Mouse (Mus musculus) layer of hippocampus, postnatal 36 days (tissue): ENCODE data around the gene Rgcc. TPM values are rescaled to one million over a fixed set of nuclear protein-coding genes. Genes with fewer than 3 reads are reported as not detected.

Experiments used
- DNase-seq, 2 experiments: peaks; one replicate each; pipeline ENCODE4 v3.0.0; 2022
- total RNA-seq, 2 experiments: library from RNA; stranded (reverse); gene quantifications; 2 replicates each; pipeline ENCODE4 v1.2.3; 2021

Gene Rgcc
- total RNA-seq, 2 experiments from 2014 or later: 44.6 to 44.8 TPM

DNA sequence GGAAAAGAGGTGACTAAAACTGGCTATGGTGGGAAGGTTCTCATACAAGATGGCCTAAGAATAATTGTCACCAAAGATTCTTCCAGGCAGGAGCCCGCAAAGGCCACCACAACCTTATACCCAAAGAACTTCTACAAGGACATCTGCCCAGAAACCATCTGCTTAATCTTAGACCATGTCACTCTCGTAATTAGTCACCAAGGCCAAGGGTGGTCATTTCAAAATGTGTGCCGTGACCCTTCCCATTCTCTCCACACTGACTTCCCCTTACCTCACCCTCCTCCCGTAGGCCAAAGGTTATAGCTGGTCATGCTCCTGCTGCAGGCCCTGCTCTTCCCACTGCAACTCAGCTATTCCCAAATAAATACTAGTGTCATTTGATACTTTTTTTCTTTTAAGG lies 22.5 kb downstream of the Rgcc start:
- DNase-seq: no peak

DNA sequence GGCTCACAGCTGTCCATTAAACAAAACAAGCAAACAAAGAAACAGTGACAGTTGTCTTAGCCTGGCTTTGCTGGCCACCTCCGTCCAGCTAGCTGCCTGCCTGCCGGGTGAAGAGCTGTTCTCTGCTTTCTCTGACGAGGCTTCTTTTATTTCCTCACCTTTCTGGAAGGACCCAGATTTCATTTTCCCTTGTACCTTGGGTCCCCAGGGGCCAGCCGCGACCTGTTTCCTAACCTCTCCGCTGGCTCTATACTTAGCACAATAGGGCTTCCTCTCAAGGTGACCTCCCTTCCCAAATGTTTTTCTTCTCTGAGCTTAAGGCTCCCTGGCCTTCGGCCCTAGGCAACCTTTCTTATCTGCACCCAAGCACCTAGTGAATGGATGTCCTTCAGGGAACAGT lies 23.5 kb downstream of the Rgcc start:
- DNase-seq: no peak

DNA sequence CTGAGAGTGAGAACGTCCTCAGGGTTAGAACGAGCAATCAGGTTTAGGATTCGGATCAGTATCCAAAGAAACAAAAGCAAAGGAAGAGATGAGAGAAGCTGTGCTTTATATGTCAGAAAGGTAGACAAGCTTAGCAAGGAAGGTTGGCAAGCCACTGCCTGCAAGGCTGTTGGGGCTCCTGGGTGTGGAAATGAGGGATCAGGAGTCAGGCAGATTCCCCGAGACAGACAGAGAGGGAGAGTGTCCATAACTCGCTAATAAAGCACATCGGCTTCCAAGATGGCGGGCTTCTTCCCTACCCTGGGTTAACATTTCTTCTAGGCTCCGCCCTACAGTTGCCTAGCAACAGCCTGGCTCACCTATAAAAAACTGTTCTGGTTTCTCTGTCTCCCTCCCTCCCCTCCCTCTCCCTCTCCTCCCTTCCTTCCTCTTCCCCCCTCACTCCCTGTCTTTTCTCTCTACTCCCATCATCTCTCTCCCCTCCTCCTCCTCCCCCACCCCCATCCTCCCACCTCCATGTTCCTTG lies 25.5 kb downstream of the Rgcc start:
- no peak for DNase-seq

DNA sequence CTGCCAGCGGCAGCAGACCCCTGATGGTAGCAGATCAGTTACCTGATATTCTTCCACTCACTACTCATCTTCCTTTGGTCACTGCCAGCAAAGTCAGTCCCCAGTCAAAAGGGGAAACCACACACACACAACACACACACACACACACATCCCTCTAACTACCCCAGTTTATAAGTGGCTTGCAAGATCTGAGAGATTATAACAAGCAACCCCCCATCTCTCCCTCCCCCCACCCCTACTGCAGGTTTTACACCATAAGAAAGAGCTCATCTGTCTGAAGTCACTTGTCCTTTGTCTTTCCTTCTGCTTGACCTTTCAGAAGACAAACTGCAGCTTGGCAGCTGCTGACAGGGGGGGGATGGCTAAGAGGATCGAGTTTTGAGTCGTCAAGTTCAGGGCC lies 26.0 kb downstream of the Rgcc start:
- no peak for DNase-seq

DNA sequence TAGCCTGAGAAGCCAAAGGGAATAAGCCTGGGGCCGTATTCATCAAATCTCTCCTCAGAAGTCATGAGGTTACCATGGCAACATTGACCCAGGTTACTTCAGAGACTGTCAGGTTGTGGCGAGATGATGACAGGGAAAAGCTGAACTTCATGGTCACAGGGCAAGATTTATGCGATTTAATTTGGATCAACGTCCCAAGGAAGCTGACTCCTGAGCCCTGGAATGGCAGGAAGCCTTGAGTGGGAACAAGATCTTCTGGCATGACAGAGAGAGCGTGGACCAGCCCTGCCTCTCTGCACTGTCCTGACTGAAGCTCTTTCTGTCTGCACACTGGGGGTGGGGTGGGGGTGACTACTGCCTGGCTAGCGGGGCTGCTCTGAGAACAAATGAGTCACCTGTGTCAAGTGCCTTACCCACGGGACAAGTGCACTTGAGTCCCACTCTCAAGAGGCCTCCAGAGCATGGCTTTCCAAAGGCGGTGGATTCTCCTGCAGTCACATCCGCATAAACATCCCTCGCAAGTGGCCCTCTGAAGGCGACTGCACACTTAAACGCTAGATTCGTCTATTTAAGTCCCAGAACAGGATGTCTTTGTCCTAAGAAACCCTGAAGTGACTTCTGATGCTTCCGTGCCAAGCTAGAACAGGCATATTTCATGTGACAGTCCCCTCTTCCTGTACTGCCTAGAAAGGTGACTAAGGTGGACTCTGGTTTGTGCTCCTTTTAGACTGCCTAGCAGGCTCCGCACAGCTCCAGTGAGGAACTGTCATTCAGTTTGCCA lies 27.6 kb downstream of the Rgcc start:
- DNase-seq: no peak

DNA sequence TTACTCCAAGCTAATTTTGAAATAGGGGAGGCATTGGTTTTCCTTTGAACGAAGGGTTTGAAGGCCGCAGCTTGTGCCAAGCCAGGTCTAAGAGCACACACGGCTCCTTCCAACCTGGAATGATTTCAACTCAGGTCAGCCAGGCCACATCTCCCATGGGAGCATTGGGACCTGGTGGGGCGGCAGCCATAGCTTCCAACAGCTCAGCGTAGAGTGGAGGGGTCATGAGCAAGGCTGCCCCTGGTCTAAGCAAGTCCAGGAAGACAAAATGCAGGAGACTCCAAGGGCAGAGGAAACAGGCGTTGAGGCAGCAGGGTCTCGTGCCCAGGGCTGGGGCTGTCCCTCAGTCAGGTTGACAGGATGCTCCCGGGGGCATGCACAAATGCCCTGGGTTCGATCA lies 28.5 kb downstream of the Rgcc start:
- DNase-seq: no peak

DNA sequence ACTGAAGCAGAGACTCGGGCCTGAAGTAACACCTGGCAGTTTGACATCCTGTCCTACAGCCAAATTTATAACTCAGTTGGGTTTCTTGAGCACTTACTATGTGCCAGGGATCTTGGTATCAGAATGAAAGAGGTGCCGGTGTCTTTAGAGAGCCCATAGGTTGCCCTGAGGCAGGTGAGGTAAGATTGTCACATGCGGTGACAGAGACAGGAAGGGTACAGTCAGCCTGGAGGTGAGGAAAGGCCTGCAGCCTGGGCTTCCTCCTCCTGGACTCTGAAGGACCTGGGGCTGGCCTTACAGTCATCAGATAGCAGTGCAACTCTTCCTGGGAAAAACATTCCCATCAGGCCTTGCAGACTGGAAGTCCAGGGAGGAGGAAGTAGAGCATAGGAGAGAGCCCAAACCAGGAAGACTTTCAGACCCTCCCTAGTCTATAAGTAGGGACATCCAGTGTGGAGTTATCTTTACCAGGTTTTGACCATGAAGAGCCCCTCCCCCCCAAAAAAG lies 29.2 kb downstream of the Rgcc start:
- no peak for DNase-seq

DNA sequence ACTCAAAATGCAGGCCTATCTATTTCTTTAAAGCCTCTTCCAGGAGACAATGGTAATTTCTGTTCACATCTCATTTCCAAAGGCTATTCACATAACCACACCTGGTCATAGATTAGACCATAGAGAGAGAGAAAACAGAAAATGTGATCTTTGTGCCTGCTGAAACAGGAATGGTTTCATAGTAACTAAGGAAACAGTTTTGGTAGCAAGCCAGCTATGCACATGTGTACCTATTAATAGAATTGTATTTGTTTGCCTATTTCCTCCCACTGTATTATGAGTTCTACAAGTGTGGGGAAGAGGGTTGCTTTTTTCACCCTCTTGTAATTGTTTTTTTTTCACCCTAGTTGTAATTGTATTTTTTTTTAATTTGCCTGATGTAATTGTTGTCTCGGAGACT lies 31.9 kb downstream of the Rgcc start:
- no peak for DNase-seq

DNA sequence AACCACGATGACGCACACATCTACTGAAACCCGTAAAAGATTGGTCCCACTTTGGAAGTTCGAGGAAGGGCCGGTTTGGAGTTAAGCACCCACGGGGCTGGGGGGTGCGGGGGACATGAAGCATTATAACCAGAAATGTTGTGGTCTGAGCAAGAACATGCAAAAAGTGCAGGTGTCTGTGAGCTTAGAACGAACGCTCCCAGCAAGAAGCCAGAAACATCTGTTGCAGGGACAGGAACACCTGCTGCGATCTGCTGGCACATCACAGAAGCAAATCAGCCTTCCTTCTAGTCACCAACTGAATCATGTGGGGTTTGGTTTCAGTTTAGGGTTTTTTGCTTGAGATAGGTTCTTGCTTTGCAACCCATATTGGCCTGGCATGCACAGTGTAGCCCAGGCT lies 33.6 kb downstream of the Rgcc start:
- no peak for DNase-seq

DNA sequence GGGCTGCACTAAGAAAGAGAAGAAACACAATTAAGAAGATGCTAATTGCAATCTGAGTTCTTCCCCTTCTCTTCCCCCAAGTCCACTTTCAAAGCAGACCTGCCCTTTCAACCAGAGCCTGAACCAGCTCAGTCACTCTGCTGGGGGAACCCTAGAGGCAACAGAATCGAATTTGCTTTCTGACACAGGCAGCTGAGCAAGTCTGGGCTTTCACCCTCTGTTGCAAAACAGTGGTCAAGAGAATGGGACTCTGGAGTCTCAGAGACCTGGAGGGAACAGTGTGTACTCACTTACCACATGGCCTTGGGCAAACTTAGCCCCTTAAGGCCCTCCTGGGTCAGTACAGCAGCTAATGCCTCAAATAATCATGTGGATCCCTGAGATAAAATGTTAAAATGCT lies 34.1 kb downstream of the Rgcc start:
- DNase-seq: no peak

DNA sequence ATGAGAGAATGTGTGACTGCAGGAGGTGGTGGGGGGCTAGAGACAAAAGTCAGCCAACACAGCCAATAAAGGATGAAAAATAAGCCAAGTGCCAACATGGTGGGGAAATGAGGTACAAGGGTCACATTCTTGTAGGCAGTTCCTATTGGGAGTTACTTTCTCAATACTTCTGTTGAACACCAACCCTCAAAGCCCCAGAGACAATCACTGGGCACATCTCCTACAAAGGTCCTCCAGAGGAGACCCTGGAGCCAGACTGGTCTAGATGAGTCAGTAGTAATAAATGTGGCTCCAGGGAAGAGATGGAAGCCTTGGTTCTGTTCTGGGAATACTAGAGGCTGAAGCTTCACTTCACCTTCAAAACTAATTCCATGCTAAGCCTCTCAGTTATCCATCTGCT lies 35.0 kb downstream of the Rgcc start:
- no peak for DNase-seq

DNA sequence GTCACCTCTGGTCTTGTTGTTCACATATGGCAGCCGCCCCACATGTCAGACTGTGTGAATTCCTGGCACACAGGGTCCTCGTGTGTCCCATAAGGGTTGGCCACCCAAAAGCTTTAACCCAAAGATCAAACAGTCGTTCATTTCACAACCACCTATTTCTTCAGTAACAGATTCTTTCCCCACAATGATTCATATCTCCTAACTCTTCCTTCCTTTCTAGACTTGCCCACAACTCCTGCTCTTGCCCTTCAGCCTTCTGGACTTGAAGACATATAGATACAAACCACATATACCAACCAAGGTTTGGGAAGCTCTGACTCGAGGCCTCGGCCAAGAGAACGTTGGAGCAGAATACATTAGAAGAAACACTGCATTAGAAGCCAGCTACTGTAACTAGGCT lies 35.7 kb downstream of the Rgcc start:
- no peak for DNase-seq

DNA sequence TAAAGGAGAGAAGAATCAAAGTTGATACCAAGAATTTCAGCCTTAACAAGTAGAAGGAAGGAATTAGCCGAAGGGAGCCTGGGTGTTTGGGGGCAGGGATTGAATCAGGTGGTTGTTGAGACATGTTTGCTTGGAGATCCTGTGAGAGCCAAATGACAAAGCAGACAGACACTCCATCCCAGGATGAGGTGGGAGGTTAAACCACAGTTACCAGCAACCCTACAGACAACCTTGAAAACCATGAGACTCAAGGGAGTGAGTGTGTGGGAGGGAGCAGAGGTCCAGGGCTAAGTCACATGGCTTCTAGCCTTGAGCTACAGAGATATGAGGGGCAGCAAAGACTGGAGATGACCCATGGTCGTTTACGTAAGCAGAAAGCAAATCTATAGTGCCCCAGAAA lies 38.1 kb downstream of the Rgcc start:
- DNase-seq: no peak

DNA sequence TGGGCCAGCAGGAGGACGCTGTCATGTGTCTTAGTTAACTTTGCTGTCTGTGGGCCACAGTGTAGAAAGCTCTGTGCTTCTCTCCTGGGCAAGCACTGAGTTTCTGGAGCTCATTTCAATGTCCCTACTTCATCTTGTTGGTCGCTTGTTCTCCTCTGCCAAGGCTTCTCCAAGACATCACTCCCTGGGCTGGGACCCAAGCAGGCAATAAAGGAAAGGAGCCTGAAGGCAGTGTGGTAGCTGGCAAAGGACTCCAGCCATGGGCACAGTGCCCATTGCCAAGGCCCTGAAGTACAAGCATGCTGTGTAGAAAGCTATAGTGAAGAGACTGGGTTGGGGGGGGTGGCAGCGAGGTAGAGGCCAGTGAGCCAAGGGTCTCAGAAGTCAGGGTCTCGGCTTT lies 38.8 kb downstream of the Rgcc start:
- peak; percentile 29 to 37 for DNase-seq

DNA sequence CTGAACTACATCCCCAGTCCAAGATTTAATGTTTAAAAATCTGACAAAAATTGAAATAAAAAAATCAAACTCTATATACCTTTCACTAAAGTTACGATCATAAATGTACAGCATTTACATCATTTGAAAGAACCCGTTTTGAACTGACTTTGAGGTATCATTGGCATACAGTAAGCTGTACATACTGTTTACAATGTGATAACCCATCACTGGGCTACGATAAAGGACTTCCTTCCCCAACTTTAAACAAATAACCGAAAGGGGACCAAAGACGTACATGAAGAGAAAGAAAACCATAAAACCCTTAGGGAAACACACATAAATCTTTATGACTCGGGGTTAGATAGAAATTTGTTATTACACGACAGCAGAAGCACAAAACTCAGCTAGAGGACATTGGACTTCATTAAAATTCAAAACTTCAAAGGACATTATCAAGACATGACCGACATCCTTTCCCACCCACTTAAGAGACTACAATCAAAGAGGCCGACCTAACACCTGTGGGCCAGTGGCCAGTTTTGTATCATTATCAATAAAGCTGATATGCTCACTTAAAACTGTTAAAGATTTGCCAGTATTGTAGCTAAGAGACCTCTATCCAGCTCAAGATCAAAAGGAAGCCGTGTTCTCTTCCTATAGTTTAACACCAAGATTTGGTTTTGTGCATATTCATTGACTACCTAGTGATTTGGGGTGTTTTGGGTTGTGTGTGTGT lies 42.2 kb downstream of the Rgcc start:
- no peak for DNase-seq

DNA sequence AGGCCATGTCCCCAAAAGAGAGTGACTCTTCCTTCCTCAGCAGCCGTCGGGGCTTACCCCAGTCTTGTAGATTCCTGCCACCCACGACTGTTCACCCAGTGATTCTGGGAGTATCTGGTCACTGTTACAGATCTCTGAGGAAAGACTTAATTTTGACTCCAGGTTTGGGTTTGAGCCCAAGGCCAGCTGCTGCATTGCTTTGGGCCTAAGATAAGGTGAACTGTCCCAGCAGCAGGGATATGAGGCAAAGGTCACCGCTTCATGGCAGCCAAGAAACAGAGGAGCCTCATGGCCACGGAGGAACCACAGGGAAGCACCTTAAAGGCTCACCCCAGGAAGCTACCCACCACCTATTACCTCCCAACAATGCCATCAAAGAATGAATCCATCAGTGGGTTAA lies 44.8 kb downstream of the Rgcc start:
- DNase-seq: no peak

DNA sequence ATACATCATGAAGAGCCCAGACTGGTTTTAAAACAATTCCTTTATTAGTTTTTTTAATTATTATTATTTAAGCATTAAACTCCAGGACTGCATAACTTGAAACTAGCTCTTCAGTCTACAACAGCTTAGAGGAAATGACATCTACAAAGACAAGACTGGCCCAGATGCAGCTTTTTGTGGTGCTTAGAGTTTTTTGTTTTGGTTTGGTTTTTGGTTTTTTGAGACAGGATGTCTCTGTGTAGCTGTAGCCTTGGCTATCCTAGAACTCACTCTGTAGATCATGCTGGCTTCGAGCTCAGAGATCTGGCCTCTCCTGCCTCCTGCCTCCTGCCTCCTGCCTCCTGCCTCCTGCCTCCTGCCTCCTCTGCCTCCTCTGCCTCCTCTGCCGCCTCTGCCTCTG lies 45.7 kb downstream of the Rgcc start:
- no peak for DNase-seq

DNA sequence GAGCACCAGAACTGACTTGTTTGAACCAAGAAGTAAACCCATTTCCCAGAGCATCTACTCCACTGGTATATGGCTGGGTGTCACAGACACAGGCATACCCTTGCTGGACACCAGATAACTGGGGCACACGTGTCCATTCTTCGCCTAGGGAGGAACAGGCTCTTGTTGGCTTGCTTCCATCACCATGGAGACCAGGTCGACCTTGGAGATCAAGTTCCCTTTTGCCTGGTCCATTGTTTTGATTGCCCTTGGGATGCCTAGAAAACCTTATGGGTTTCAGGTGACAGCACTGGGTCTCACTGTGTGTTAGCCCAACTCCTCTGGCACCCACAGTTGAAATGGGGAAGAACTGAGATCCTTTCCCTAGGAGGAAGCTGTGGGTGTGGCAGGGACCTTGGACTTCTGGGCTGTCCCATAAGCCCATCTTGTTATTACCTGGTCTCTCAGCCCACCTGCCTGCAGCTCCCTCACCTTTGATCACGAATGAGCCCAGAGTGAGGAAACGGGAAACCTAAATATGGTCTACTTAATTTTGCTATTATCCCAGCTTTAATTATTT lies 49.6 kb downstream of the Rgcc start:
- DNase-seq: no peak

DNA sequence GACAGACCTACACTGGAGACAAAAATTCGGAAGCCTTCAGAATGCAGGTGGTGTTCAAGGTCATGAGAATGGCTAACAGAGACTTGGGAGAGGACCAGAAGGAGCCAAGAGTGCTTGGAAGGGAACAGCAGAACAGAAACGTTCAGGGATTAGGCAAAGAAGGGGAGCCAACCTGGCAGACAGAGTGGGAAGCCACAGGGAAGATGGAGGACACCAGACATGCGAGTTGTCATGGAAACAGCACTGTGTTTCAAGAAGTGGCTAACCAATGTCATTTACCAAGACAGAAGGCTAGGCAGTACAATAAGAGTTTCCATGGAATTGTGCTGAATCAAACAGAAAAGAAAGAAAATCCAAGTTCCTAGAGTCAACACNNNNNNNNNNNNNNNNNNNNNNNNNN lies 56.9 kb downstream of the Rgcc start:
- DNase-seq: peak in 1 of 2 experiments; percentile 21

DNA sequence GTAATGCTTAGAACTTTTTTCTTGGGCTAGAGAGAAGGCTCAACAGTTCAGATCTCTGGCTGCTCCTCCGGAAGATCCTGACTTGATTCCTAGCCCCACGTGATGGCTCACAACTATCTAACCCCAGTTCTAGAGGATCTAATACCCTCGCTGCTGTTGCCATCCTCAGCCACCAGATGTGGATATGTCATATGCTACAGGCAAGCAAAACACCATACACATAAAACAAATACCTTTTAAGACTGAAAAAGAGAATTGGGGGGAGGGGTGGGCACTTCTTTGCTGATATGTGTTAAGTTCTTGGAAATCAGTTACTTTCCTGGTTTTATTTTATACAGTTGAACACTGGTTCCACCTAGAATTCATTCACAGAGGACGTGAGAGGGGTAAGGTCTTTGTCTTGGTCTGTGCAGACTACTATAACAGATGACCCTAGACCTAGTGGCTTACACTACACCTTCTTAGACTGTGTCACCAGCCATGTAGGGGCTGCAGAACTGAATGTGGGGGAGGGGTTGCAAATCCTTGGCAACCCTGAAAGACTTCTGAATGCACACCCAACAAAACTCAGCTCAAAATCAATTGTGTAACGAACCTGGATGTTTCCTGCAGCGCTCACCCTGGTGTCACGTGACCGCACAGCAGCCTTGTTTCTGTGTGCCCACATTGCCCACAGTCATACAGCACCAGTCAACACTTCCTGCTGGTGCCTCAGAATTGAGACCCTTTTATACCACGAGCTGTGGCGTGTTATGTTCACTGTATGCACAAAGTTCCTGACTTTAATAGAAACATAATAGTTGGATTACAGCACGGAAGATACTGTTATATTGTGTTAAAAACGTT lies 58.2 kb downstream of the Rgcc start:
- DNase-seq: no peak

DNA sequence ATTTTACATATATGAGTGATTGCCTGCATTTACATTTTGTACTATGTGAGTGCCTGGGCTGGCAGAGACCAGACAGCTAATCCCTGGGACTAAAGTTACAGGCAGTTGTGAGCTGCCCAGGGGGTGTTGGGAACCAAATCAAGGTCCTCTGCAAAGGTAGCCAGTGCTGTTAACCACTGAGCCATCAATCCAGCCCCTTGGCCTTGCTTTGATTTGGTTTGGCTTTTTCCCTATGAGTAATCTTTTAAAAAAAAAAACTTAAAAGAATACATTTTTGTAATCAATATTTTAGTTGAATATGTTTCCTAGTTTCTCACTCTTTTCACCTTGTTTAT lies 59.1 kb downstream of the Rgcc start:
- DNase-seq: no peak

DNA sequence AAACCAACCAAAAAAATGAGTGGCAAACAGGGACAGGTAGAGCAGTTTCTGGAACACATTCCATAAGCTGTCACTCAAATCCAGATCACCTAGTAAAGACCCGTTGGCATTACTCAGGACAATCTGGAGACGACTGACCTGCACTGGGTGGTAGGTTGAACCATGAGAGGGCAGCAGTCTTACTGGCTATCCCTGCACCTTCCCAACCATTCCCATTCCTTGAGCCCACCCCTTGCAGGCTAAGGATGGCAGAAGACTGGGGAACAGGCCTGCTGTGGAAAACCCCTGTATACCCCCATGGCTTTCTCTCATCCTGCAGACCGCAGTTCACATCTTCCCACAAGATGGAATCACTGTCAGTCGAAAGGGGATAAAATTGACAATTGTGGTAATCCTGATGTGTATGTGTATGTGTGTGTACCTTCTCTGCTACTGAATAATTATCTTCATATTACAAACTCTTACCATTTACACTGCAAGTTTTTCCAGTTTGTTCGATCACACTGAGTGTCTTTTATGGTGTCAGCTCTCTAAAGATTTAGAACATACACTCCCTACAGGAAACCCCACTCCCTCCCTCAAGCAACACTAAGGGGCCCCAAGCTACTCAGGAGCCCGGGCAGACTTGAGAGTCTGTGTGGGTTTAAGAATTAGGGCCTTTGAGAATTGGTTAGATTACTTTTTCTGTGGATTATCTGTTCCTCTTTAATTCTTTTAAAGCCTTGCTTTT lies 59.6 kb downstream of the Rgcc start:
- no peak for DNase-seq
